Mouse (Mus musculus) adrenal gland, postnatal 36 days (tissue): ENCODE data around the gene Cep112. TPM values are rescaled to one million over a fixed set of nuclear protein-coding genes. Genes with fewer than 3 reads are reported as not detected.

Experiments used
- DNase-seq, 2 experiments: peaks; one replicate each; pipeline ENCODE4 v3.0.0; 2021; ENCODE audit warnings: mixed read lengths in 1 of 2
- total RNA-seq, 2 experiments: library from RNA; stranded (reverse); gene quantifications; 2 replicates each; pipeline ENCODE4 v1.2.3; 2021

Cep112 gene
- total RNA-seq, 2 experiments from 2014 or later = 10.5 to 11.3 TPM

- no peak for DNase-seq
Observed at GRCm38 (mm10) chr11:108906590-108907254, 481.7 kb downstream of the Cep112 start.

GRCm38 (mm10) chr11:108909396-108910195 lies 484.6 kb downstream of the Cep112 start:
- peak in 1 of 2 experiments; percentile 41 for DNase-seq

Other genes with a start within 250 kb of the Cep112 start
- gene Apoh, start 81.8 kb upstream of the Cep112 start, total RNA-seq = under 1 TPM in 1 of 2 experiments, not detected in 1; 0.86 TPM
- gene Prkca, start 81.3 kb upstream of the Cep112 start, total RNA-seq = 10 to 100 TPM in 1 of 2 experiments, 1 to 10 TPM in 1; 8.0 to 12.7 TPM